Mouse (Mus musculus): ENCODE results near the gene Rdh1. TPM values are rescaled to one million over a fixed set of nuclear protein-coding genes. Genes with fewer than 3 reads are reported as not detected.
A peak's percentile ranks its signal among the peaks of the same experiment; 100 is the strongest.

The Rdh1 gene
- 0.05 TPM in 1 of 2 replicates, not detected in the other for polyA plus RNA-seq (2014; fragmentation: Nextera tagmentation; extraction: Ambion mirVana)

DNA sequence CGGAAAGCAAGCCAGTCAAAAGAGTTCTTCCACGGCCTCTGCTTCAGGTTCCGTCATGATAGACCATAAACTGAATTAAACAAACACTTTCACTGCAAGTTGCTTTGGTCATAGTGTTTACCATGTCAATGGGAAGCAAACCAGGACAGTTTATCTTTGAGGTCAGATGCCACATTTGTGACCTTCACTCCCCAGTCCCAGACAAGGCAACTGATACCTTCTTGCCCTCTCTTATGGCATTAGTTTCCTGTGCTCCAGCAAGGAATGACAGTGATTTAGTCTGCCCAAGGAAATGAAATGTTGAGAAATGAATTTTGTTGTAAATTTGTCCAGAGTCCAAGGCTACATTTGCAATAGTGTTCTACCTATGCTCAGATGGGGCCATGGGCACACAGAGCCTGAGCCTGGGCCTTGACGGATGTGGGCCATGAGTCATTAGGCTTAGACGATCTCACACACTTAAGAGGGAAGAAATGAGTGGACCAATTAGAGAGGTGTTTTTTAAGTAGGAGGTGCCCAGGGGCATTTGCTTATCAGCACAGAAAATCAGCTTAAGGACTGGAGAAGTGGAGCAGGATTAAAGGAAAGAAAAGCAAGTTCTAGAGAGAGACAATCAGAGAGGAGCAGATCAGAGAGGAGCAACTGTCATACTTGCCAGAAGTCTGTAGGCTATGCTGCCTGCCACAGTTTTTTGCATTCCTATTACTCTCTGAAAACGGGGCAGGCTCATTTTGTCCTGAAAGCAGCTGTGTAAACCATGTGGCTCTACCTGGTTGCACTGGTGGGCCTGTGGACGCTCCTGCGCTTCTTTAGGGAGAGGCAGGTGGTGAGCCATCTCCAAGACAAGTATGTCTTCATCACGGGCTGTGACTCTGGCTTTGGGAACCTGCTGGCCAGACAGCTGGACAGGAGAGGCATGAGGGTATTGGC lies at the start of gene Rdh1, which contains the start of gene Rdh16f1:
TSS of gene Rdh1 (plus strand) at position 541 of the 930 bp plus-strand sequence.
TSS of gene Rdh16f1 (plus strand) at position 607 of the 930 bp plus-strand sequence.
- DNase-seq (ENCODE audit: low spot score), result no peak
- Histone ChIP-seq H3K9ac (ENCODE audit: low read length) (no peak within 1 kb of the TSS), H3K27ac (ENCODE audit: low read depth, low read length) (no peak within 1 kb of the TSS), H3K9me3 (replicated peaks; ENCODE audit: control insufficient read depth, low read length) (no peaks in the 10 kb centered on the region), H3K4me1 (ENCODE audit: control insufficient read depth, insufficient read depth, low read length) (no peaks in the 10 kb centered on the region), H3K4me2 (ENCODE audit: low read length) (no peak within 1 kb of the TSS), H3K4me3 (ENCODE audit: low read depth, low read length) (no peak within 1 kb of the TSS), H3K27me3 (replicated peaks; ENCODE audit: control insufficient read depth, insufficient read depth, low read length) (no peaks in the 10 kb centered on the region), H3K36me3 (ENCODE audit: control insufficient read depth, insufficient read depth, low read length) (no peaks in the 10 kb centered on the region)
- ATAC-seq, result no peak
- WGBS, result 71% methylated on average over 9 of the region's 9 CpGs

GRCm38 (mm10) chr10:127710331-127710730 lies 49.2 kb upstream of the Rdh1 start:
- H3K4me1 ChIP-seq (ENCODE audit: control insufficient read depth, insufficient read depth, low read length), result no peaks in the 10 kb centered on the region
- no peak for DNase-seq (ENCODE audit: low spot score)
- no peaks in the 10 kb centered on the region for H3K27me3 ChIP-seq (replicated peaks; ENCODE audit: control insufficient read depth, insufficient read depth, low read length)
- H3K36me3 ChIP-seq (ENCODE audit: control insufficient read depth, insufficient read depth, low read length), result no peaks in the 10 kb centered on the region
- no peak overlapping the region for H3K4me2 ChIP-seq (ENCODE audit: low read length)
- WGBS, result 88% methylated on average over 13 of the region's 13 CpGs
- no peaks in the 10 kb centered on the region for H3K9me3 ChIP-seq (replicated peaks; ENCODE audit: control insufficient read depth, low read length)
- no peak for ATAC-seq
- H3K9ac ChIP-seq (ENCODE audit: low read length), result no peak overlapping the region
- H3K27ac ChIP-seq (ENCODE audit: low read depth, low read length), result no peak overlapping the region
- H3K4me3 ChIP-seq (ENCODE audit: low read depth, low read length), result no peak overlapping the region

- no peak overlapping the region for H3K9ac ChIP-seq (ENCODE audit: low read length)
- no peak overlapping the region for H3K27ac ChIP-seq (ENCODE audit: low read depth, low read length)
- H3K36me3 ChIP-seq (ENCODE audit: control insufficient read depth, insufficient read depth, low read length), result no peaks in the 10 kb centered on the region
- no peaks in the 10 kb centered on the region for H3K9me3 ChIP-seq (replicated peaks; ENCODE audit: control insufficient read depth, low read length)
- DNase-seq (ENCODE audit: low spot score) (no peak), ATAC-seq (peak; percentile 48; the same call in 1 of the 2 replicates)
- H3K4me1 ChIP-seq (ENCODE audit: control insufficient read depth, insufficient read depth, low read length), result no peaks in the 10 kb centered on the region
- H3K4me3 ChIP-seq (ENCODE audit: low read depth, low read length), result no peak overlapping the region
- WGBS, result 82% methylated on average over 6 of the region's 6 CpGs
- no peak overlapping the region for H3K4me2 ChIP-seq (ENCODE audit: low read length)
- H3K27me3 ChIP-seq (replicated peaks; ENCODE audit: control insufficient read depth, insufficient read depth, low read length), result no peaks in the 10 kb centered on the region
These were observed 46.8 kb upstream of the Rdh1 start for GRCm38 (mm10) chr10:127712736-127713135.

- Histone ChIP-seq H3K9me3 (replicated peaks; ENCODE audit: control insufficient read depth, low read length) (no peaks in the 10 kb centered on the region), H3K9ac (ENCODE audit: low read length) (peak overlapping the region; percentile 41), H3K4me1 (ENCODE audit: control insufficient read depth, insufficient read depth, low read length) (0 out of 2 replicates have a peak, but pooled peaks cover 4% of the 10 kb centered on the region), H3K27ac (ENCODE audit: low read depth, low read length) (no peak overlapping the region), H3K36me3 (ENCODE audit: control insufficient read depth, insufficient read depth, low read length) (no peaks in the 10 kb centered on the region), H3K4me2 (ENCODE audit: low read length) (peak overlapping the region; percentile 31), H3K27me3 (replicated peaks; ENCODE audit: control insufficient read depth, insufficient read depth, low read length) (no peaks in the 10 kb centered on the region), H3K4me3 (ENCODE audit: low read depth, low read length) (no peak overlapping the region)
- ATAC-seq (peak; percentile 61), DNase-seq (ENCODE audit: low spot score) (no peak)
- 12% methylated on average over 20 of the region's 20 CpGs for WGBS
These were observed 37.7 kb upstream of the Rdh1 start for GRCm38 (mm10) chr10:127721671-127722418.

DNA sequence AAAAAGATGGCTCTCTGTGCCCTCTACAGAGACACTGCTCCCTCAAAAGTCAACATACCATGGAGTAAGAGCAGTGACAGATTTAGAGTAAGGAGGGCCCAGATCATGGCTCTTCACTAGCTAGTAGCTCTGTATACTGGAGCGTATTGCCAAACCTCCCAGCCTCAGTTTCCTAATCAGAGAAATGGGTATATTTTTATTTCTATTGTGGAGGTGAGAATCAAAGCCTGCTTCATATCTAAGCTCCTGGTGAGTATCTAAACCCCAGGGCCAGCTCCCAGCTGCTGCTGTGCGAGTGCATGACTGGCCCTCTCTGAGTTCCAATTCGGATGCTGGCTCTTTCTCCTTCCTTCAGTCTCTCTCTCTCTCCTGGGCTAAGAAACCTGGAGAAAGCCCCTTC lies 35.3 kb upstream of the Rdh1 start, which contains the start of gene Tac2:
TSS of gene Tac2 (plus strand) at position 301 of the 400 bp plus-strand sequence.
- DNase-seq (ENCODE audit: low spot score) (no peak), ATAC-seq (no peak)
- Histone ChIP-seq H3K36me3 (ENCODE audit: control insufficient read depth, insufficient read depth, low read length) (no peaks in the 10 kb centered on the region), H3K4me3 (ENCODE audit: low read depth, low read length) (no peak within 1 kb of the TSS), H3K9me3 (replicated peaks; ENCODE audit: control insufficient read depth, low read length) (no peaks in the 10 kb centered on the region), H3K27ac (ENCODE audit: low read depth, low read length) (no peak within 1 kb of the TSS), H3K4me2 (ENCODE audit: low read length) (no peak within 1 kb of the TSS), H3K9ac (ENCODE audit: low read length) (no peak within 1 kb of the TSS), H3K27me3 (replicated peaks; ENCODE audit: control insufficient read depth, insufficient read depth, low read length) (no peaks in the 10 kb centered on the region; the same call in 1 of the 2 replicates), H3K4me1 (ENCODE audit: control insufficient read depth, insufficient read depth, low read length) (0 out of 2 replicates have a peak, but pooled peaks cover 7% of the 10 kb centered on the region)
- 81% methylated on average over 3 of the region's 3 CpGs for WGBS

DNA sequence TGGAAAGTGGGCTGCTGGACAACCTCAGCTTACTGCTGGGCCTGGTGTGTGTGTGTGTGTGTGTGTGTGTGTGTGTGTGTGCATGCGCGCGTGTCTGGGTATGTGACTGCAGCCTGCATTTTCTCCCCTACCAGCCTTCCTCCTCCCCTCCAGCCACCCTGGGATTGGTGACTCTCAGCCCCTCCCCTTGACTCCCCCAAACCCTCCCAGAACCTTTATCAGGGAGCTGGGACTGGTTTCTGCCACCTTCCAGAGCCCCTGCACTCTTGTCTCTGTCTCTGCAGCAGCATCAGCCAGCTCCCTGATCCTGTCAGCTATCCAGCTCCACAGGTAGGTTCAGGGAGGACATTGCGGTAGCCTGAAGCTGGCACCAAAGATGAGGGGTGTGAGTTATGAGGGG lies 34.4 kb upstream of the Rdh1 start:
- Histone ChIP-seq H3K4me2 (ENCODE audit: low read length) (no peak overlapping the region), H3K27me3 (replicated peaks; ENCODE audit: control insufficient read depth, insufficient read depth, low read length) (no peaks in the 10 kb centered on the region; the same call in 1 of the 2 replicates), H3K36me3 (ENCODE audit: control insufficient read depth, insufficient read depth, low read length) (no peaks in the 10 kb centered on the region), H3K4me3 (ENCODE audit: low read depth, low read length) (no peak overlapping the region), H3K27ac (ENCODE audit: low read depth, low read length) (no peak overlapping the region), H3K9me3 (replicated peaks; ENCODE audit: control insufficient read depth, low read length) (no peaks in the 10 kb centered on the region), H3K4me1 (ENCODE audit: control insufficient read depth, insufficient read depth, low read length) (0 out of 2 replicates have a peak, but pooled peaks cover 7% of the 10 kb centered on the region), H3K9ac (ENCODE audit: low read length) (no peak overlapping the region)
- WGBS, result 86% methylated on average over 4 of the region's 4 CpGs
- no peak for ATAC-seq
- no peak for DNase-seq (ENCODE audit: low spot score)

DNA sequence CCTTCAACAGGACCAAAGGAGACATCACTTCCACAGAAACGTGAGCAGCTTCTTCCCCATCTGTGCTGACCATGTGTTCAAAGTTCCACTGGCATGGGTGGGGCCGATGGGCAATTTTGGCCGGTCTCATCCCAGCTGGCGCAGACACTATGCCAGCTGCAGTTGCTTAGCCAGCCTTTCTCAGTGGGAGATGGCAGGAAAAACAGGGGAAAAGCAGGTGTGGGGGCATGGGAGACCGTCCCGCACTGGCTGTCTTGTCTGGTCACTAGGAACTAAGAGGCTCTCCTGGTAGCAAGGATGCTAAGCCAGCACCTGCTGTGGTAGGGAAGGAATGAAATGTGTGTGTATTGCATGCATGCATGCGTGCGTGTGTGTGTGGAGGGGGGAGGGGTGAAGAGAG lies 31.1 kb upstream of the Rdh1 start:
- Histone ChIP-seq H3K9me3 (replicated peaks; ENCODE audit: control insufficient read depth, low read length) (no peaks in the 10 kb centered on the region), H3K27ac (ENCODE audit: low read depth, low read length) (no peak overlapping the region), H3K9ac (ENCODE audit: low read length) (no peak overlapping the region), H3K27me3 (replicated peaks; ENCODE audit: control insufficient read depth, insufficient read depth, low read length) (no peaks in the 10 kb centered on the region; the same call in 1 of the 2 replicates), H3K4me1 (ENCODE audit: control insufficient read depth, insufficient read depth, low read length) (peaks cover 7% of the 10 kb centered on the region; the same call in 1 of the 2 replicates), H3K4me3 (ENCODE audit: low read depth, low read length) (no peak overlapping the region), H3K4me2 (ENCODE audit: low read length) (no peak overlapping the region), H3K36me3 (ENCODE audit: control insufficient read depth, insufficient read depth, low read length) (no peaks in the 10 kb centered on the region)
- DNase-seq (ENCODE audit: low spot score), result no peak
- no peak for ATAC-seq
- WGBS, result 74% methylated on average over 8 of the region's 8 CpGs

GRCm38 (mm10) chr10:127730285-127730932 lies 29.1 kb upstream of the Rdh1 start:
- ATAC-seq (no peak), DNase-seq (ENCODE audit: low spot score) (no peak)
- H3K27me3 ChIP-seq (replicated peaks; ENCODE audit: control insufficient read depth, insufficient read depth, low read length), result no peaks in the 10 kb centered on the region; the same call in 1 of the 2 replicates
- H3K4me3 ChIP-seq (ENCODE audit: low read depth, low read length), result no peak overlapping the region
- 0 out of 2 replicates have a peak overlapping the region, but pooled peaks have one; percentile 2 for H3K9ac ChIP-seq (ENCODE audit: low read length)
- H3K27ac ChIP-seq (ENCODE audit: low read depth, low read length), result no peak overlapping the region
- peaks cover 7% of the 10 kb centered on the region; the same call in 1 of the 2 replicates for H3K4me1 ChIP-seq (ENCODE audit: control insufficient read depth, insufficient read depth, low read length)
- no peak overlapping the region for H3K4me2 ChIP-seq (ENCODE audit: low read length)
- WGBS, result 49% methylated on average over 11 of the region's 11 CpGs
- no peaks in the 10 kb centered on the region for H3K36me3 ChIP-seq (ENCODE audit: control insufficient read depth, insufficient read depth, low read length)
- H3K9me3 ChIP-seq (replicated peaks; ENCODE audit: control insufficient read depth, low read length), result no peaks in the 10 kb centered on the region

All from forebrain, embryonic 14.5 days (tissue).